Mouse (Mus musculus) kidney, adult 11 months (tissue): ENCODE results near the gene Jtb.

Source experiments
- DNase-seq: peaks from one replicate; pipeline ENCODE4 v3.0.0; 2022

Jtb gene

DNA sequence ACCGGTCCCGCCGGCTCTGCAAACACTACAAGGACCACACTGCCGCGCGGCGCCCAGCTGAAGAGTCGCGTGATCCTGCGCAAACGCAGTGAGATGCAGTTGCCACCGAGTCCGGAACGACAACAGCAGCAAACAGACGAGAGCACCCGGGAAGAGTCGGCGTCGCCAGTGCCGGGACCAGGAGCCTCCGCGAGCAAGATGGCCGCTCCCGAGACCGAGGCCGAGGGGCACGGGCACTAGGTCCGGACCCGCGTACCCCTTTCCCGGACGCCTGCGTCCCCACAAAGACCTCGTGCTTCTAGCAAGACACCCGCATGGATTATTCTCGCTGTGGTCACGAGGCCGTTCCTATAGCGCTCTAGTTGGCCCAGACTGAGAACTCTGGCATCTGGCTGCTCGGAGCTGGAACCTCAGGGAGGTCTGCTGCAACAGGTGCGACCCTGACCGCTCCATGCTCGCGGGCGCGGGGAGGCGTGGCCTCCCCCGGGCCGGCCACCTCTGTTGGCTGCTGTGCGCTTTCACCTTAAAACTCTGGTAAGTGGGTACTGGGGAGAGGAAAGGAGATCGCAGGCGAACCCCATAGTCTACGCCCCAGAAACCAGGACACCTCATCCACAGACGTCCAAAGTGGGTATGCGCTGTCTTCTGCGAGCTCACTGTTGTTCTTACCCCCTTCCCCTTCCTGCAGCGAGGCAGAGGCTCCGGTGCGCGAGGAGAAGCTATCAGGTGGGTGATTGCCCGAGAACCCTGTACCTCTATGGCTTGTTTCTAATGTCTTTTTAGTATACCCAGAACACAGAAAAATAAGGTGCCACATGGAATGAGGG, at the start of gene Jtb:
Gene Jtb (plus strand): TSS at position 91 of the 827 bp plus-strand sequence.
- peak; percentile 95 for DNase-seq

- DNase-seq: no peak
Measured at GRCm38 (mm10) chr3:90183581-90183980, 47.8 kb upstream of the Jtb start.

- no peak for DNase-seq
Measured at GRCm38 (mm10) chr3:90190859-90191510, 40.4 kb upstream of the Jtb start.

GRCm38 (mm10) chr3:90194759-90195158, 36.6 kb upstream of the Jtb start:
- DNase-seq: no peak

DNA sequence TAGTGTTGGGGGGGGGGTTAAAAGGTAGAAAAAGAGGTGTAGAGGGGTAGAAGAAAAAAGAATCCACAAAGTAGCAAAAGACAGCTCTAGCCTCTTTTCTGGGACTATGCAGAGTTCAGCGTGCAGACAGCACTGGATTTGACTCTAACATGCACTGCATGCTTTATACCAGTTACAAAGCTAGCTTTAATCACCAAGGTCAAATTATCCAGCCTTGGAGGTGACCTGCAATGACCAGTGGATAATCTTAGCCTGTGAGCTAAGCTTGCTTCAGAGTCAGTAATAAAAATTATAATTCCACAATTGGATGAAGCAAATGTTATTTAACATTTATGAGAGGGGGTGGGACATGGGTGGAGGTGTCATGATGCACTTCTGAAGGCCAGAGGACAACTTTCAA, 35.8 kb upstream of the Jtb start:
- no peak for DNase-seq

GRCm38 (mm10) chr3:90197548-90197947, 33.8 kb upstream of the Jtb start:
- no peak for DNase-seq

DNA sequence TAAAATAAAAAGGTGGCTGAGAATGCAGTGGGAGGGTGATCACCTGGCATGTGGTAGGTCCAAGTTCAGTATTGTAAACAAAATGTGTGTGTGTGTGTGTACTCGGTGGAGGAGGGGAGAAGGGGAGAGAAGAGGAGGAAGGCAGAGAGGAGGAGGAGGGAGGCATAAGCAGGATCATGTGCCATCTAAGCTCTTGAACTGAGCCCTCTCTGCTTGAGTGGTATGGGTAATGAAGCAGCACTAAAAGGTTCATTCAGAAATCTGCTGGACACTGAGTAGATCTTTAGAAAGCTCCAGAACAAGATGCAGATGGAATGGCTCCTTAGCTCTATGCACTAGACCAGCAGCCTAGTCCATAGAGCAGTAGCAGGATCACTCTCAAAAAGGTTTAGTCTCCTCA, 28.5 kb upstream of the Jtb start:
- no peak for DNase-seq

GRCm38 (mm10) chr3:90203619-90204018, 27.8 kb upstream of the Jtb start:
- DNase-seq: no peak

- DNase-seq: no peak
Measured at GRCm38 (mm10) chr3:90204582-90204981, 26.8 kb upstream of the Jtb start.

DNA sequence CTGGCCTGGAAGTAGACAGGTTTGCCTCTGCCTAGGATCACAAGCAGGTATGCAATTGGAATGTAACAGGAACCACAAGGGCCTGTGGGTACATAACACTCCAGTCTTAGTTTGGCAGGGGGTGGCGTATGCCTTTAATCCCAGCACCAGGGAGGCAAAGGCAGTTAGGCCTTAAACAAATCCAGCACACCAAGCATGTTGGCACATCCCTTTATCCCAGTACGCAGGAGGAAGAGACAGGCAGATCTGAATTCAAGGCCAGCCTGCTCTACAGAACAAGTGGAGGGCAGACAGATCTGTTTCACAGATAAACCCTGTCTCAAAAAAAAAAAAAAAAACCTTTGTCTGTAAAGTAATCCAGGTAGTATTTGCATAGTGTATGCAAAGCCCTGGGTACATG, 22.7 kb upstream of the Jtb start:
- no peak for DNase-seq

GRCm38 (mm10) chr3:90209908-90210566, 21.4 kb upstream of the Jtb start:
- no peak for DNase-seq

- DNase-seq: no peak
Measured at GRCm38 (mm10) chr3:90211475-90212398, 19.7 kb upstream of the Jtb start.

DNA sequence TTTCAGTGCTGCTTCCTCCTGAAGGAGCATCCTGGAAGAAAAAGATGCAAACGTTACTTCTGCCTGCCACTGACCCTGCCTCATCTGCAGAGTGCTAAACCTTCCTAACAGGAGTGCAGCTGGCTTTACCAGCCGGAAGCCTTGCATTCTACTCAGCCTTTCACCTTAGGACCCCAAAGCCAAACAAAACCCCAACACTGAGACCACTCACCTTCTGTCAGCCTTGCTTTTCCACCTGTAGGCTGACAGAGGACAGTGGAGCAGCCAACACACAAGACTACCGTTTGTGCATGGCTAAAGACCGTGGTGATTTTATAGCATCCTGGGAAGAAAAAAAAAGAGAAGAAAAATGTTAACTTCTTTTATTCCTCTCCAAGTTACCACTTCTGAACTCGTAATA, 18.7 kb upstream of the Jtb start:
- DNase-seq: no peak

- DNase-seq: peak; percentile 93
Measured at GRCm38 (mm10) chr3:90213377-90213866, 18.0 kb upstream of the Jtb start, which contains the start of the genes Rps27 and Rab13. Gene Rps27 (minus strand): TSS chr3:90213651. Gene Rab13 (plus strand): TSS chr3:90213695.

DNA sequence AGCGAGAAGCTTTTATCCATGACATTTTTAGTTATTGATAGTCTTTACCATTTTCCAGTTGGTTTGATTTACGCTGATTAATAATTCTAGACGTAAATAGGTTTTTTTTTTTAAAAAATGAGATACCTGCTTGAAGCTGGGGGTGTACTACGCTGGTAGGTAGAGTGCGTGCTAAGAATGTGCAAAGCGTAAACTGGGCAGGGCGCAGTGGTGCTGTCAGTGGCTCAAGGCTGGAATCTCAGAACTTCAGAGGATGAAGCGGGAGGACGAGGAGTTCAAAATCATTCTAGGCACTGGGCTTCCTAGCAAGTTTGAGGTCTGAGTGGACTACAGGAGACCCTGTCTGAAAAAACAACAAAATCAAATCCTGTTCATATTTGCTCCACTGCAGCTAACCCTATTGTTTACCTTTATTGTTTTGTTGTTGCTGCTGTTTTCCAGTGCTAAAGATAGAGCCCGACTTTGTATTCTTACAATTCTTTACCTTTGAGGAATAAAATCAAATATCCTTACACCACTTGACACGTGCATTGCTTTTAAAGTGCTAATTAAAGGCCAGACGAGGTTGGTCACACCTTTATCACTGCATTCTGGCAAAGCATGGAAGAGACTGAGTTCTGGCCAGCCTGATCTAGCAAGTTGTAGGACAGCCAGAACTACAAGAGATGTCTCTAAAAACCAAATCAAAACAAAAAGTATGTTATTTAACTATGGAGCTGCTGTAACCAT, 17.3 kb upstream of the Jtb start:
- DNase-seq: peak; percentile 39

- no peak for DNase-seq
Measured at GRCm38 (mm10) chr3:90215825-90216380, 15.5 kb upstream of the Jtb start.

GRCm38 (mm10) chr3:90220088-90220487, 11.3 kb upstream of the Jtb start:
- no peak for DNase-seq

DNA sequence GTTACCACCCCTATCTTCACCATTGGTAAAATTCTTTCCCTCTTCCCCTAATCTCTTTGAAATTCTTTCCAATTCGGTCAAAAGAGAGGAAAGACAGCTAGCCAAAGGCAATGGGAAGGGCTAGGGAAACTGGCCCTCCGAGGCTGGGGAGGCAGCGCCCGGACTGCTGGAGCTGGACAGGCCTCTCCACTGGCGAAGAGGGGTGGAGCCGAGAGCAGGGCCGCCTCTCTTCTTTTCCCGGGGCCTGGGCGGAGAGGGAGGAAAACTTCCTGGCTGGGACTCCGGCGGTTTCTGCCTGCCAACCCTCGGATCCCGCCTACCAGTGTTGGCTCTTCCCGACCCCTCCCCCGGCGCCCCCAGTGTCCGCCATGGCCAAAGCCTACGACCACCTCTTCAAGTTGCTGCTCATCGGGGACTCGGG, 10.9 kb upstream of the Jtb start:
- peak; percentile 79 for DNase-seq

GRCm38 (mm10) chr3:90221123-90221522, 10.3 kb upstream of the Jtb start:
- DNase-seq: no peak

- no peak for DNase-seq
Measured at GRCm38 (mm10) chr3:90222455-90222854, 8.9 kb upstream of the Jtb start.

DNA sequence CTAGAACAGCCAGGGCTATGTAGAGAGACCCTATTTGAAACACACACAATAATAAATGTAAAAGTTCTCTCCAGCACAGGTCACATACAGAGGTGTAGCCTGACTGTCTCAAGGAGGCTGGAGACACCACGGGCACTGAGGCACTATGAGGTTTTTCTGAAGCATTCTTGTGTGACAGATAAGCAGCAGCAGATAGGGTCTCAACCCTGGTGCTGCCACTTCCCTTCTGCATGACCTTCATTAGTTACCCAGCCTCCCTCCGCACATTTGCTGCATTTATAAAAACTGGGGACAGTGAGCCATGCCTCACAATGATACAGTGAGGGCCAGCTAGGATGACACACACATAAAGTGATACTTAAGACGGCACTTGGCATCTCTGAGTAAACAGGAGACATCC, 8.5 kb upstream of the Jtb start:
- DNase-seq: no peak
